Mouse (Mus musculus) lung, adult 2 months (tissue): ENCODE measurements at regions not wholly inside any gene's neighbourhood (a gene's known extent, or its start where the extent isn't known, plus 50 kb on each side); places are given as distances from the start of the nearest gene placed in this dataset.

Experiments used
- DNase-seq: peaks from one replicate; pipeline ENCODE4 v3.0.0; 2022
- H3K4me1 ChIP-seq: fragments of 200-500 bp; 2 replicates; pipeline ENCODE4 v1.6.1; 2011; ENCODE audit warnings: low read length; ENCODE audit not compliant: control insufficient read depth, insufficient read depth
- H3K4me3 ChIP-seq: fragments of 200-500 bp; replicated peaks from 2 replicates; pipeline ENCODE3; 2011; ENCODE audit warnings: low read depth, mild to moderate bottlenecking, control low read depth, low read length; ENCODE audit errors: extremely low read depth
- CTCF ChIP-seq: fragments of 200-500 bp; IDR thresholded peaks from 2 replicates; pipeline ENCODE4 v1.5.1; 2011; ENCODE audit warnings: mild to moderate bottlenecking, low read length, control low read depth; ENCODE audit not compliant: insufficient read depth
- POLR2A ChIP-seq: fragments of 200-500 bp; IDR thresholded peaks from 2 replicates; pipeline ENCODE4 v1.6.1; 2011; ENCODE audit warnings: low read depth, mild to moderate bottlenecking, control low read depth, low read length, borderline replicate concordance; ENCODE audit errors: extremely low read depth
- WGBS: fragments of 180-500 bp; shearing (Covaris S2); methylation state at CpG from one replicate; pipeline ENCODE4 v1.1.7; 2018; 5-methylcytosine and 5-hydroxymethylcytosine counted together

DNA sequence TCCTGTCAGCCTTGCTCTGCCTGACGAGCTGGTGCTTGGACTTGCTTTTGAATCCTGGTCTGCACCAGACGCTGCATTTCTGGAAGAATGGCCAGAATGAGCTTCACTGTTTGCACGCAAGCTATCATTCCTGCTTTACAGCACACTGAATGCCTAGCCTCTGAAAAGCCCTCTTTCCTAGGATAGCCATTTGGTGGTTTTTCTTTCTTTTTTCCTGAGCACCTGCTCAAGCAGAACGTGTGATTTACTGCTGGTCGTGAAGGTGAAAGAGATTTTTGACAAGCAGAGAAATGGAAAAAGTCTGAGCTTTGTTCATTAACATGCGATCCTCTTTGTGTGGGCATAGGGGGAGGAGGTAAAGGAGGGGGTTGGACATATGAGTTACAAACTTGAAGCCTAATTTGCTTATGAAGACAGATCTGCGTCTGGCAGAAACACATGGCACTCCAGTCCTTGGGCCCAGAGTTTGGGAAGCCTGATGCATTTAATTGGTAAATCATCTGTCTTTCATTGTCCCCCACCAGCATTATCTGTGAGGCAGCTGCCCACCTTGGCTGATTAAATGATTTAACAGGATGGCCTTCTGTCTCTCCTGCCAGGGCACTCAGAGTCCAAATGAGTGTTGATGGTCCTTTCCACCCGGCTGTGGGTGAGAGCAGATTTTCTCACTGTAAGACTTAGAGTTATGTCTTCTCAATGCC, 457.1 kb upstream of the Plxna2 start:
- Histone ChIP-seq H3K4me3 (no peak overlapping the region), H3K4me1 (no peaks in the 10 kb centered on the region)
- 60% methylated on average over 8 of the region's 8 CpGs for WGBS
- TF ChIP-seq POLR2A (no peak), CTCF (no peak)
- DNase-seq: no peak

DNA sequence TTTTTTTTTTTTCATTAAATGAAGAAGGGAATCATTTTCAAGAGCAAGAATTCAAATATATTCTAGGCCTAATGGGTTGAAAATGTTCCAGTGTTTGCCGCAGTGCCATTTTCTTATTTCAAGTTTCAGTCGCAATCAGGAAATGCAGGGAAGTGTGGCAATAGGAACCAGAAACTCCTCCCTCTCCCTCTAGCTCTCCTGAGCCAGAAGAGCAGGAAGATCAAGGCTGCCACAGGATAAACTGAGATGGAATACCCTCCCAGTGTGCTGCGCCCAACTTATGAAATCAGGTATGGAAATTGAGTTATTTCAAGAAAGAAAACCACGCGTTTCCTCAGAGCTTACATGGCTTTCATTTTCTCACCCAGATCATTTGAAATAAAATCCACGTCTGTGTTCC, 460.8 kb upstream of the Plxna2 start:
- Histone ChIP-seq H3K4me1 (no peaks in the 10 kb centered on the region), H3K4me3 (no peak overlapping the region)
- WGBS: 85% methylated on average over 6 of the region's 6 CpGs
- TF ChIP-seq POLR2A (no peak), CTCF (no peak)
- DNase-seq: no peak

GRCm38 (mm10) chr1:194148416-194149364, 469.3 kb upstream of the Plxna2 start:
- Histone ChIP-seq H3K4me3 (no peak overlapping the region), H3K4me1 (no peaks in the 10 kb centered on the region)
- 44% methylated on average over 11 of the region's 11 CpGs for WGBS
- TF ChIP-seq POLR2A (no peak), CTCF (no peak)
- no peak for DNase-seq

DNA sequence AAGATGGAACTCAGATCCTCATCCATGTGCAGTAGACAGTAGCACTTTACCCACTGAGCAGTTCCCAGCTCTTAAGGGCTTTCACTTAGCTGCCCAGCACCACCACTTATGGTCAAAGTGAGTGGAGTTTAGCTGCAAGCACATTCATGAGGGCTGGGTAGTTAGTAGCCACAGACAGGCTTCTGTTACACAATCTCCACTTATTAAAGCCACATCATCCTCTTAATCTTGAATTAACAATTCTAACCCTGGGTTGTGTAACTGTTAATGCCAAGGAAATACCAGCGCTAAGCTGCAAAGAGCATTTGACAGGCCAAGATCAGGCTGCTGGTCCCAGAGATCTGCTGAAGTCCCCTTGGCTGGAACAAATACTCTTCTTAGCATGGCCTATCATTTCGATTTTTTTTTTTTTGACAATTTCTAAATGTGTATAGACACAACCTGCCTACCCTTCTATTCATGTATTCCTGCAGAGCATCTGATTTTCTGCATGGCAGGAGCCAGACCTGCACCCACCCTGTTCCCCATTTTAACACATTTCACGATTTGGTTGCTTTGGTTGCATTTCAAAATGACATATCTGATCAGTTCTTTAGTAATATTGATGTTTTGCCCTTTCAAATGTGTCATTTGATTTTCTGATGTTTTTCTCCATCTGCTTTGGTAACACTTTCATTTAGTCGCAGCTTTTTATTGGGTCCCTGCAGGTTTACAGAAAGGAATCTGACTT, 500.2 kb upstream of the Plxna2 start:
- Histone ChIP-seq H3K4me1 (no peaks in the 10 kb centered on the region), H3K4me3 (no peak overlapping the region)
- WGBS: 63% methylated on average over 4 of the region's 4 CpGs
- peak; percentile 4 for DNase-seq
- TF ChIP-seq POLR2A: no peak
- TF ChIP-seq CTCF: no peak

GRCm38 (mm10) chr1:194114399-194114798, 503.6 kb upstream of the Plxna2 start:
- TF ChIP-seq CTCF (no peak), POLR2A (no peak)
- no peaks in the 10 kb centered on the region for H3K4me1 ChIP-seq
- no peak for DNase-seq
- WGBS: 69% methylated on average over 1 of the region's 1 CpGs
- no peak overlapping the region for H3K4me3 ChIP-seq

DNA sequence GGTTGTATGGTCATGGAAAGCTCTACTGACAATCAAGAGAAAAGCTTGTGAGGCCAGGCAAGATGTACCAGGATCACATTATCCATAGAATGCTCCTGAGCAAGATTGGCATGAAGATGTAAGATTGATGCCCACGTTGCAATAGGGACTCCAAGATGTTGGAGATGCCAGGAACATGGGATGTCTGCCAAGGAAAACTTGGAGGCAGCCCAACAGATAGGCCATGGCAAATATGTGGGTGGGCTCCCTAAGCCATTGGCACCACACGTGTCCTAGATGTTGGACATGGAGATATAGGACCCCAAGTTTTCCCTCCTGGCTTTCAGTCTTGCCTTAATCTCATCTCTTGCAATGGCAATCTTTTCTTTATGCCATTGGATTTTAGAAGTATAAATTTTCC, 506.1 kb upstream of the Plxna2 start:
- DNase-seq: no peak
- Histone ChIP-seq H3K4me1 (no peaks in the 10 kb centered on the region), H3K4me3 (no peak overlapping the region)
- 51% methylated on average over 2 of the region's 2 CpGs for WGBS
- TF ChIP-seq CTCF: no peak
- TF ChIP-seq POLR2A: no peak

GRCm38 (mm10) chr1:194109172-194110071, 508.6 kb upstream of the Plxna2 start:
- H3K4me3 ChIP-seq: no peak overlapping the region
- WGBS: 69% methylated on average over 5 of the region's 5 CpGs
- TF ChIP-seq CTCF (no peak), POLR2A (no peak)
- DNase-seq: no peak
- no peaks in the 10 kb centered on the region for H3K4me1 ChIP-seq

DNA sequence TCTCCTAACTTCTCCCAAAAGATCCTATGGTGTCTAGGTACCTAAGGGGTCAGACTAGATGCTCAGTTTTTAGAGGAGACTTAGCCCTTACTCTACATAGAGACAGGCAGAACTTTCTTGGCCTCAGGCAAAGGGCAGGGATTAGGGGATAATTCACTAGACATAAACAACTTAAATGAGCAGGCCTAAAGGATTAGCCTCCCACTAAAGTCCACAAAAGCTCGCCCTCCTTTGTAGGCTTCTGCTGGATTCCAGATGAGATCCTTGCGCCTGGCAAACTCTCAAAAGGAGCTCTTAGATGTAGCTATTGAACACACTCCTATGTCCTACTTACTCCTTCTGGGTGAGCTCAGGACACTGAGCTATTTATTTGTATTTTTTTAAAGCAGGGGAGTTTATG, 509.9 kb upstream of the Plxna2 start:
- H3K4me1 ChIP-seq: no peaks in the 10 kb centered on the region
- no peak for DNase-seq
- TF ChIP-seq POLR2A: no peak
- no peak for TF ChIP-seq CTCF
- H3K4me3 ChIP-seq: no peak overlapping the region
- 61% methylated on average over 2 of the region's 2 CpGs for WGBS
